Mouse (Mus musculus) splenic B cell, adult 2 months (primary cell): ENCODE measurements around the gene Amotl2.

Experiments used
- DNase-seq: peaks from one replicate; pipeline ENCODE4 v3.0.0-alpha.2; 2011; ENCODE audit warnings: low read depth, low spot score
- H3K27me3 ChIP-seq: 2 replicates; pipeline ENCODE4 v1.6.1; 2012; ENCODE audit warnings: mild to moderate bottlenecking, low read length, moderate library complexity, mixed read lengths; ENCODE audit not compliant: control insufficient read depth, poor library complexity, insufficient read depth, severe bottlenecking
- H3K36me3 ChIP-seq: 2 replicates; pipeline ENCODE4 v1.6.1; 2012; ENCODE audit warnings: mild to moderate bottlenecking, low read length, moderate library complexity, mixed read lengths; ENCODE audit not compliant: control insufficient read depth, poor library complexity, insufficient read depth, severe bottlenecking

Gene Amotl2

GRCm38 (mm10) chr9:102713797-102714196 is 2.7 kb upstream of the Amotl2 start:
- peak; percentile 36 for DNase-seq
- Histone ChIP-seq H3K36me3 (no peaks in the 10 kb centered on the region), H3K27me3 (no peaks in the 10 kb centered on the region)

GRCm38 (mm10) chr9:102714893-102715505 is 1.5 kb upstream of the Amotl2 start:
- DNase-seq, result no peak
- Histone ChIP-seq H3K27me3 (no peaks in the 10 kb centered on the region), H3K36me3 (no peaks in the 10 kb centered on the region)

- no peaks in the 10 kb centered on the region for H3K27me3 ChIP-seq
- DNase-seq, result no peak
- no peaks in the 10 kb centered on the region for H3K36me3 ChIP-seq
These were observed 969 bp upstream of the Amotl2 start for GRCm38 (mm10) chr9:102715506-102715900.

GRCm38 (mm10) chr9:102717164-102717885 is 853 bp downstream of the Amotl2 start:
- DNase-seq, result peak; percentile 14
- Histone ChIP-seq H3K27me3 (no peaks in the 10 kb centered on the region), H3K36me3 (no peaks in the 10 kb centered on the region)

GRCm38 (mm10) chr9:102717886-102718643 is 1.6 kb downstream of the Amotl2 start:
- DNase-seq, result peak; percentile 1
- Histone ChIP-seq H3K36me3 (no peaks in the 10 kb centered on the region), H3K27me3 (no peaks in the 10 kb centered on the region)

GRCm38 (mm10) chr9:102718676-102719075 is 2.2 kb downstream of the Amotl2 start:
- DNase-seq, result no peak
- no peaks in the 10 kb centered on the region for H3K27me3 ChIP-seq
- no peaks in the 10 kb centered on the region for H3K36me3 ChIP-seq

- DNase-seq, result no peak
- Histone ChIP-seq H3K36me3 (no peaks in the 10 kb centered on the region), H3K27me3 (no peaks in the 10 kb centered on the region)
These were observed 2.6 kb downstream of the Amotl2 start for GRCm38 (mm10) chr9:102719085-102719484.

- Histone ChIP-seq H3K27me3 (no peaks in the 10 kb centered on the region), H3K36me3 (no peaks in the 10 kb centered on the region)
- DNase-seq, result no peak
These were observed 3.6 kb downstream of the Amotl2 start for GRCm38 (mm10) chr9:102719936-102720566.

GRCm38 (mm10) chr9:102720567-102721167 is 4.2 kb downstream of the Amotl2 start:
- no peaks in the 10 kb centered on the region for H3K36me3 ChIP-seq
- DNase-seq, result no peak
- H3K27me3 ChIP-seq, result no peaks in the 10 kb centered on the region

- no peak for DNase-seq
- H3K36me3 ChIP-seq, result no peaks in the 10 kb centered on the region
- H3K27me3 ChIP-seq, result no peaks in the 10 kb centered on the region
These were observed 5.0 kb downstream of the Amotl2 start for GRCm38 (mm10) chr9:102721406-102721978.

- no peaks in the 10 kb centered on the region for H3K36me3 ChIP-seq
- DNase-seq, result no peak
- no peaks in the 10 kb centered on the region for H3K27me3 ChIP-seq
These were observed 5.6 kb downstream of the Amotl2 start for GRCm38 (mm10) chr9:102722071-102722561.

GRCm38 (mm10) chr9:102722750-102723149 is 6.3 kb downstream of the Amotl2 start:
- no peak for DNase-seq
- Histone ChIP-seq H3K36me3 (no peaks in the 10 kb centered on the region), H3K27me3 (no peaks in the 10 kb centered on the region)

- Histone ChIP-seq H3K27me3 (no peaks in the 10 kb centered on the region), H3K36me3 (no peaks in the 10 kb centered on the region)
- DNase-seq, result no peak
These were observed 6.8 kb downstream of the Amotl2 start for GRCm38 (mm10) chr9:102723241-102723709.

- Histone ChIP-seq H3K27me3 (no peaks in the 10 kb centered on the region), H3K36me3 (no peaks in the 10 kb centered on the region)
- DNase-seq, result no peak
These were observed 7.6 kb downstream of the Amotl2 start for GRCm38 (mm10) chr9:102723990-102724461.
